Mouse (Mus musculus) neural tube, embryonic 15.5 days (tissue): ENCODE measurements around the gene Hist1h2ag. TPM values are rescaled to one million over a fixed set of nuclear protein-coding genes. Genes with fewer than 3 reads are reported as not detected.

Source experiments
- ATAC-seq: fragments of 200-750 bp; cut with Nextera tagmentation; 2 replicates; pipeline ENCODE4 v1.8.0; 2017; ENCODE audit warnings: mild to moderate bottlenecking, moderate TSS enrichment, moderate library complexity; ENCODE audit not compliant: low FRiP score
- H3K27ac ChIP-seq: fragments of 300-500 bp; sonication (generic); replicated peaks from 2 replicates; pipeline ENCODE4 v1.5.1; 2015; ENCODE audit warnings: mild to moderate bottlenecking, inconsistent platforms
- H3K27me3 ChIP-seq: fragments of 300-500 bp; sonication (generic); replicated peaks from 2 replicates; pipeline ENCODE4 v1.6.1; 2015; ENCODE audit warnings: inconsistent platforms
- H3K36me3 ChIP-seq: fragments of 300-500 bp; sonication (generic); 2 replicates; pipeline ENCODE4 v1.6.1; 2015; ENCODE audit warnings: inconsistent platforms
- H3K4me1 ChIP-seq: fragments of 300-500 bp; sonication (generic); 2 replicates; pipeline ENCODE4 v1.6.1; 2015; ENCODE audit warnings: inconsistent platforms
- H3K4me2 ChIP-seq: fragments of 300-500 bp; sonication (generic); 2 replicates; pipeline ENCODE4 v1.6.1; 2015; ENCODE audit warnings: inconsistent platforms, mild to moderate bottlenecking, moderate library complexity
- H3K4me3 ChIP-seq: fragments of 300-500 bp; sonication (generic); replicated peaks from 2 replicates; pipeline ENCODE4 v1.5.1; 2015; ENCODE audit warnings: mild to moderate bottlenecking, inconsistent platforms
- H3K9ac ChIP-seq: fragments of 300-500 bp; sonication (generic); replicated peaks from 2 replicates; pipeline ENCODE4 v1.6.1; 2015; ENCODE audit warnings: mild to moderate bottlenecking, inconsistent platforms
- H3K9me3 ChIP-seq: fragments of 300-500 bp; sonication (generic); replicated peaks from 2 replicates; pipeline ENCODE4 v1.6.1; 2016; ENCODE audit warnings: inconsistent platforms
- WGBS: fragments of 180-500 bp; shearing (Covaris S2); methylation state at CpG from one replicate; pipeline ENCODE4 v1.1.7; 2015; ENCODE audit warnings: mixed read lengths; 5-methylcytosine and 5-hydroxymethylcytosine counted together
- microRNA-seq: library from miRNA; unstranded; fragments of <30 nt; microRNA quantifications from one replicate; pipeline ENCODE4, GENCODE M21; 2017
- polyA plus RNA-seq: library from polyadenylated mRNA; unstranded; fragments of >200 nt; fragmentation: Nextera tagmentation; extraction: Ambion mirVana; gene quantifications from 2 replicates; pipeline ENCODE4 v1.2.1, GENCODE M21; 2015

The Hist1h2ag gene
- polyA plus RNA-seq, 1 experiment from 2014 or later, result 3.0 TPM

DNA sequence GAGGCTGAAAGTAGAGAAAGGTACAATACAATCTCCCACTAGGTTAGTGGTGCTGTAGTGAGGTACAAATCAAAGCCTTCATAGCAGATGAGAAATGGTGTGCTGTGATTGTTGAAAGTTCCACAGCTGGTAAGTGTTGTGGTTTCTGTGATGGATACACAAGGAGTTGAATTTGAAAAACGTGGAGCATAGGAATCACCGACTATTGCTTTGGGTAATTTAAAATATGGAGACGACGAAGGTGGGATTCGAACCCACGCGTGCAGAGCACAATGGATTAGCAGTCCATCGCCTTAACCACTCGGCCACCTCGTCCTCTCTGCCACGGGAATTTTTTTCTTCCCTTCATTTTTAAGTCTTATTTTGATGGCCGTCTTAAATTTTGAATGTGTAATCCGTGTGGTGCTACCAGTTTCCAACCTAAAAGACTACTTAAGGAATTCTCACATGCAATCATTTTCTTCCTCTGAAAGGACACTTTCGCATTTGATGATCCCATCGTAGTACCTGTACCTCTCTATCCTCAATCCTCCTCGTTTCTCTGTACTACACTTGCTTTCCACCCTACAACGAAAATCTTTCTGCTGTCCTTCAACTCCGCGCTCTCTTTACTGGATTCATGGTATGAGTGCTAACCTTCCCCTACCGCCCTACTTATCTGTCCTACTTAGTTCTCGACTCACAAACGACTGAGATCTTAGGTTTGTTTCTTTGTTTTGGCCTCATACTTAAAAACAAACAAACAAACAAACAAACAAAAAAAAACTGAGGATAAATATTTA lies 48.6 kb downstream of the Hist1h2ag start:
- H3K9ac ChIP-seq, result no peak overlapping the region
- H3K9me3 ChIP-seq, result no peaks in the 10 kb centered on the region
- H3K4me1 ChIP-seq, result peaks cover 14% of the 10 kb centered on the region
- peaks cover 71% of the 10 kb centered on the region for H3K27me3 ChIP-seq
- H3K4me2 ChIP-seq, result no peak overlapping the region
- no peak overlapping the region for H3K27ac ChIP-seq
- H3K36me3 ChIP-seq, result no peaks in the 10 kb centered on the region
- 2% methylated on average over 22 of the region's 22 CpGs for WGBS
- no peak for ATAC-seq
- no peak overlapping the region for H3K4me3 ChIP-seq

DNA sequence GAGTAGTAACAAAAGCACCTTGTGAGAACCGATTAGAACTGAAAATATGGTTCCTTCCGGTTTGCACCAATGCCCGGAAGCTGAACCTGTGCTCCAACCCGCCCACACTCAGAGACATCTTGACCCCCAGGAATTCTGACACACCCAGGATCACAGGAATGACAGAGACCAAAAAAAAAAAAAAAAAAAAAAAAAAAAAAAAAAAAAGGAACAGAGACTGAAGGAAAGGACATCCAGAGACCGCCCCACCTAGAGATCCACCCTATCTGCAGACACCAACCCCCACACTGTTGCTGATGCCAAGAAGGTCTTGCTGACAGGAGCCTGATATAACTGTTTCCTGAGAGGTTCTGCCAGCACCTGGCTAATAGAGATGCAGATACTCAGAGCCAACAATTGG lies 50.2 kb downstream of the Hist1h2ag start:
- Histone ChIP-seq H3K9ac (no peak overlapping the region), H3K4me1 (peaks cover 14% of the 10 kb centered on the region), H3K9me3 (no peaks in the 10 kb centered on the region), H3K4me2 (no peak overlapping the region), H3K36me3 (no peaks in the 10 kb centered on the region), H3K27me3 (peaks cover 61% of the 10 kb centered on the region), H3K27ac (no peak overlapping the region), H3K4me3 (no peak overlapping the region)
- no peak for ATAC-seq
- WGBS, result 91% methylated on average over 5 of the region's 5 CpGs

Small RNA genes lying within 50 kb of the gene (microRNA-seq; reads per million reads assigned to microRNA genes)
- not detected for gene Gm26300
- gene Gm44390, result not detected
- gene Gm44486, result not detected

Other genes with a start within 250 kb of the Hist1h2ag start
- 3.9 and 10.2 TPM in 2 replicates for gene Hist1h2bq, start 232.7 kb downstream of the Hist1h2ag start, polyA plus RNA-seq
- 1.5 TPM in 1 of 2 replicates, not detected in the other for gene Hist1h2ao, start 232.5 kb downstream of the Hist1h2ag start, polyA plus RNA-seq
- not detected in 2 replicates for gene Hist1h4m, start 231.2 kb downstream of the Hist1h2ag start, polyA plus RNA-seq
- 3.9 and 6.9 TPM in 2 replicates for gene Hist1h4n, start 210.7 kb downstream of the Hist1h2ag start, polyA plus RNA-seq
- 380 and 932 TPM in 2 replicates for gene Hist1h2ap, start 209.4 kb downstream of the Hist1h2ag start, polyA plus RNA-seq
- 3.4 and 10.4 TPM in 2 replicates for gene Hist1h2br, start 209.2 kb downstream of the Hist1h2ag start, polyA plus RNA-seq
- gene Zfp184, start 97.8 kb downstream of the Hist1h2ag start, polyA plus RNA-seq, result 10.3 and 11.5 TPM in 2 replicates
- 0.11 TPM in 1 of 2 replicates, not detected in the other for gene Pom121l2, start 61.8 kb downstream of the Hist1h2ag start, polyA plus RNA-seq
- 0.09 and 167 TPM in 2 replicates for gene Prss16, start 33.2 kb downstream of the Hist1h2ag start, polyA plus RNA-seq
- gene Hist1h2ah, start 7.4 kb downstream of the Hist1h2ag start, polyA plus RNA-seq, result 4.5 TPM in 1 of 2 replicates, not detected in the other
- 0.97 and 2.2 TPM in 2 replicates for gene Hist1h2bk, start 7.1 kb downstream of the Hist1h2ag start, polyA plus RNA-seq
- gene Hist1h4i, start 1.6 kb downstream of the Hist1h2ag start, polyA plus RNA-seq, result 4.8 and 8.5 TPM in 2 replicates
- gene Hist1h2bj, start 270 bp upstream of the Hist1h2ag start, polyA plus RNA-seq, result 2.0 and 7.2 TPM in 2 replicates
- not detected in 2 replicates for gene Vmn1r188, start 41.5 kb upstream of the Hist1h2ag start, polyA plus RNA-seq
- not detected in 2 replicates for gene Vmn1r189, start 62.9 kb upstream of the Hist1h2ag start, polyA plus RNA-seq
- not detected in 2 replicates for gene Vmn1r191, start 141.0 kb upstream of the Hist1h2ag start, polyA plus RNA-seq
- not detected in 2 replicates for gene Vmn1r192, start 148.2 kb upstream of the Hist1h2ag start, polyA plus RNA-seq
- gene Vmn1r193, start 180.2 kb upstream of the Hist1h2ag start, polyA plus RNA-seq, result not detected in 2 replicates
- gene Vmn1r194, start 201.3 kb upstream of the Hist1h2ag start, polyA plus RNA-seq, result not detected in 2 replicates
- gene Vmn1r195, start 227.6 kb upstream of the Hist1h2ag start, polyA plus RNA-seq, result not detected in 2 replicates
- gene Vmn1r196, start 247.0 kb upstream of the Hist1h2ag start, polyA plus RNA-seq, result not detected in 2 replicates